Mouse (Mus musculus) bone marrow macrophage, adult 2 months (primary cell): ENCODE measurements around the gene Traf7. TPM values are rescaled to one million over a fixed set of nuclear protein-coding genes. Genes with fewer than 3 reads are reported as not detected.

ENCODE experiments used
- H3K27ac ChIP-seq: 2 replicates; pipeline ENCODE4 v1.5.1; 2012; ENCODE audit warnings: low read depth, low read length; ENCODE audit not compliant: insufficient read depth
- H3K4me1 ChIP-seq: 2 replicates; pipeline ENCODE4 v1.6.1; 2012; ENCODE audit warnings: low read length; ENCODE audit not compliant: control insufficient read depth, insufficient read depth
- H3K4me3 ChIP-seq: 2 replicates; pipeline ENCODE4 v1.5.1; 2012; ENCODE audit warnings: mild to moderate bottlenecking, low read length, moderate library complexity; ENCODE audit not compliant: insufficient read depth
- CTCF ChIP-seq: IDR thresholded peaks from 2 replicates; pipeline ENCODE4 v1.5.1; 2012; ENCODE audit warnings: low read depth, mild to moderate bottlenecking, low read length, moderate library complexity
- POLR2A ChIP-seq: IDR thresholded peaks from 2 replicates; pipeline ENCODE4 v1.6.1; 2012; ENCODE audit warnings: mild to moderate bottlenecking, low read depth, low read length, borderline replicate concordance
- polyA plus RNA-seq: library from polyadenylated mRNA; stranded (reverse); fragments of >200 nt; gene quantifications from 2 replicates; pipeline ENCODE4 v1.2.4, GENCODE M21; 2012; ENCODE audit not compliant: missing spikeins, insufficient read depth, insufficient read length

Traf7 gene
- polyA plus RNA-seq, 1 experiment: 102 TPM

DNA sequence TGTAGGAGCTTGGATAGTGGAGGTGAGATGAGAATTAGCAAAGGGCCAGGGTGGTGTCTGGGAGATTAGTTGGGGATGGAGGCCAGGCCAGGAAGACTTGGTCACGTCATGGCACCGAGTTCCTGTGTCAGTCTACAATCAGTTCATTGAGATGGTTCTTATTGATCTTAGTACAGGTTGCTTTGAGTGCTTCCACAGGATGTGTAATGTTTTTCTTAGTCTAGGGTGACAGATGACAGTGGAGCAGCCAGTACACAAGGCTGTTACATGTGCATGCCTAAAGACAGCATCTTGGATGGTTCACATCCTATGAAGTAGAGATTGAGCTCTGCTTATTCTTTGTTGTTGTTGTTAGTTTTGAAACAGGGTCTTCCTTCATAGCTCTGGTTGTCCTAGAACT, 33.9 kb upstream of the Traf7 start:
- H3K4me1 ChIP-seq: peaks cover 34% of the 10 kb centered on the region
- TF ChIP-seq POLR2A (no peak), CTCF (no peak)
- no peak overlapping the region for H3K4me3 ChIP-seq
- H3K27ac ChIP-seq: no peak overlapping the region

DNA sequence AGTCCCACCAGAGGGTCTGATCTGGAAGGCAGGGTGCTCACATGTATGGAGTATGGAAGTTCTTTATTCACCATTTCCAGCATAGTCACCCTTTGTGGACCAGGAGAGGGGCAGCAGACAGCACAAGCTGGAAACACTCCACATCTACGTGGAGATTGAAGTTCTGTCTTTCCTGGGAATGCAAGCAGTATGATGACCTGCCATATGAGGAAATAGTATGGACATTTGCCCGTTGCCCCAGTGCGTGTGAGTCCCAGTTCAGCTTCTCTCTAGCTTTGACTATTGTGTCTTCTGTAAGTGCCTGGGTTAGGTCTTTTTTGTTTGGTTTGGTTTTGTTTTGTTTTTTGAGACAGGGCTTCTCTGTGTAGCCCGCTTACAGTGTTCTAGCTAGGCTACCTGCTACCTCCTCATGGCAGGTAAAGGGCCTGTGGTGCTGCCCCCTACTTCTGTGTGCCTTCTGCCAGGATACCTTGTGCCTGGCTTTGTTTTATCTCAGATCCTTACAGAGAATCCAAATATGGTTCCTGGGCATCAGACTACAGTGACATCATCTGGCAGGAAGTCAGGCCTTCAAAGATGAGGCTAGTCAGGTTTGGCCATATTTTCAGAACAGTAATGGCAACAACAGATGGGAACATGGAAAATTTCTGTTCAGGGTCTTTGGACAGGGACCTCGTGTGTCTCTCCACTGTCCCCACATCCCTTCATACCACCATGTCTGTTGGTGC, 32.7 kb upstream of the Traf7 start:
- Histone ChIP-seq H3K27ac (no peak overlapping the region), H3K4me3 (no peak overlapping the region), H3K4me1 (peaks cover 42% of the 10 kb centered on the region)
- TF ChIP-seq POLR2A (no peak), CTCF (no peak)

DNA sequence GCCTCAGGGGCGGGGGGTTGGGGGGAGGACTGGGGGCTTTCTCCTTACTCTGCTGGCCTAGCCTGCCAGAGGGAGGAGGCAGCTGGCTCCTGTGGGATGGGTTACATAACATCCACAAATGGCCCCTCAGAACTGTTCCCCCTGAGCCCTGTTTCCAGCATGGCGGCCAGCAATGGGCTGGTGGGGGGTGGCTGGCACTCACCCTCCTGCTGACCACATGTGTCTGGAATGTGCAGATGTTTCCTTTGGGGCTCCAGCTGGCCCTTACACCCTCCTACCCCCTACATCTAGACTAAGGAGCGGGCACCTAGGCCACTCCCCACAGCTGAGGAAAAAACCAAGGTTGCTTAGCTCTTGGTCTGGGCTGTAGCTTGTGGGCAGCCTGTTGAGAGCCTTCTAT, 31.4 kb upstream of the Traf7 start:
- no peak overlapping the region for H3K27ac ChIP-seq
- H3K4me3 ChIP-seq: no peak overlapping the region
- TF ChIP-seq CTCF (no peak), POLR2A (no peak)
- peaks cover 42% of the 10 kb centered on the region for H3K4me1 ChIP-seq

DNA sequence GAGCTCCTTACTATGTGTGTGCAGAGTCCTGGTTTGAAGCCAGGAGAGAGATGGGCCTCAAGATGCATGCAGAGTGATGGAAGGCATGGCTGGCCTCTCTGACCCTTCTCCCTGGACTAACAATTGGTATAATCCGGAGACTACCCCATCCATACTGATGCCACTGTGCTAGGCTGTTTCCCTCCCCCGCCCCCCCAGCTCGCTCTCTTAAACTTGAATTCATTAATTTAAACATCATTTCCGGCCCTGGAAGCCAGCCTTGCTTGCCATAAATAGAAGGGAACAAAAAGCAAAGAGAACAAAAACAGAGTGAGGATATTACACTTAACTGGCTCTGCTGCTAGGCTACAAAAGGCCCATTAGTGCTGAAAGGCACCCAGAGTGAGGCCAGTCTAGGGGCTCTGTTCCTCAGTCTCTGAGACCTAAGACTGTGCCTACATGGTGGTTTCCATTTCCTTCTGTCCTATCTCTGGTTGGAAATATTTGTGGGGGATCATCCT, 30.9 kb upstream of the Traf7 start:
- Histone ChIP-seq H3K4me1 (peaks cover 40% of the 10 kb centered on the region), H3K27ac (no peak overlapping the region), H3K4me3 (no peak overlapping the region)
- no peak for TF ChIP-seq CTCF
- no peak for TF ChIP-seq POLR2A

DNA sequence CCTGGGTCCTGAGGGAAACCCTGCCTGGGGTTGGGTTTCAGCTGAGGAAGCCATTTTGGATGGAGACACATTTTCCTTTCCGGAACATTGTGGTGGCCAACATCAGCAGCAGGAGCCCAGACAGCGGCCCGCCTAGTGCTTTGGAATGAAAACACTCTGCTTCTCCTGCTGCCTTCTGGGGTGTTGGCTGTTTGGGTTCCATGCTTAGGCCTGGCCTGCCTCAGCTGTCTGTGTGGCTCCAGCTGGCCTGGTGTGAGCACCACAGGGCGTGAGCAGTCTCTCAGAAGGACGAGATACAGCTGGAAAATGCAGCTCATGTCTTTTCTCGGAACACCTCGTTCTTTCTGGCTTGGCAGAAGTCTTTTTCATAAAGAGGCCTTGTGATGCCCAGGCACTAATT, 29.4 kb upstream of the Traf7 start:
- Histone ChIP-seq H3K27ac (no peak overlapping the region), H3K4me3 (no peak overlapping the region), H3K4me1 (peaks cover 35% of the 10 kb centered on the region)
- no peak for TF ChIP-seq POLR2A
- no peak for TF ChIP-seq CTCF

DNA sequence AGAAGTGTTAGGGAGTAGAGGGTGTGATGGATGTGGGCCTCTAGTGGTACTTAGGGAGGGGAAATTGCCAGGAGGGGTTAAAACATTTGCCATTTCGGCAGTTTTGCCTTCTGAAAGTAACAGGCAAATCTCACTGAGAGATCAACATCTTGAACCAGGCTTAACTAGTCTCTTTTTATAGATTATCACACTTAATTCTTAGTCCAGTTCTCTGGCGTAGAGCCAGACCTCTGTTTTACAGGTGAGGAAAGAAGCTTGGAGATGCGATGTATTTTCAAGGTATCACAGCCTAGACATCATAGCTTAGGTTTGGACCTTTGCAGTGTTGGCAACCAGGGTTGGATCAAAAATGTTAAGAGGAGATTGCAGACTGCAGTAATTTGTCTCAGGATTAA, 23.3 kb upstream of the Traf7 start:
- Histone ChIP-seq H3K4me3 (peak overlapping the region; percentile 84), H3K4me1 (peaks cover 15% of the 10 kb centered on the region), H3K27ac (no peak overlapping the region)
- TF ChIP-seq POLR2A (no peak), CTCF (no peak)

DNA sequence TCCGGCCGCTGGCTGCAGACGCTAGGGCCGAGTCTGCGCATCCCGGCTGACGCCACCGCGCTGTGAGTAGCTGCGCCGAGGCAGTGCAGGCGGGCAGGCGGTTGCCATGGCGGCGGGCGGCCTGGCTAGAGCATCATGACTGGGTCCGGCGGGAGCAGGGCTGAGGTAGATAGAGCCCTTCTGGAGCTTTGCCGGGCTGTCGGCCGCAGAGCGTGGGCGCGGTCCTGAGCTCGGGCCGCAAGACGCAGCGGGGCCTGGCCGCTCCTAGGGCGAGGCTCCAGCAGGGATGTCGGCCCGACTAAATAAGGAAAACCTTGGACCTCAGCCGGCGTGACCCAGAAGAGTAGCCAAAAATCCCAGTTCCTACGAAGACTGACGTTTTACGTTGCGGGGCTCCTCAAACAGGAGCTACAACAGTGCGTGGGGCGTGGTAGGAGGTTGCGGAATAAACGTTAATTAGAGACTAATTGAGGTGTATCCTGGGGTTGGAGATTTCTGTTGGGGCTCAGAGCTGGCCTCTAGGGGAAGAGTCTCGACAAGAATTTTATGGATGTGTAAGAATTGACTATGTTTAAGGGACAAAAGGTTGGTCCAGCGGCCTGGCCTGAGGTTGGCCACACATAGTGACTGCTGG, 22.8 kb upstream of the Traf7 start:
- TF ChIP-seq CTCF (no peak), POLR2A (no peak)
- Histone ChIP-seq H3K4me3 (peak overlapping the region; percentile 84), H3K27ac (peak overlapping the region; percentile 58), H3K4me1 (peaks cover 12% of the 10 kb centered on the region)

DNA sequence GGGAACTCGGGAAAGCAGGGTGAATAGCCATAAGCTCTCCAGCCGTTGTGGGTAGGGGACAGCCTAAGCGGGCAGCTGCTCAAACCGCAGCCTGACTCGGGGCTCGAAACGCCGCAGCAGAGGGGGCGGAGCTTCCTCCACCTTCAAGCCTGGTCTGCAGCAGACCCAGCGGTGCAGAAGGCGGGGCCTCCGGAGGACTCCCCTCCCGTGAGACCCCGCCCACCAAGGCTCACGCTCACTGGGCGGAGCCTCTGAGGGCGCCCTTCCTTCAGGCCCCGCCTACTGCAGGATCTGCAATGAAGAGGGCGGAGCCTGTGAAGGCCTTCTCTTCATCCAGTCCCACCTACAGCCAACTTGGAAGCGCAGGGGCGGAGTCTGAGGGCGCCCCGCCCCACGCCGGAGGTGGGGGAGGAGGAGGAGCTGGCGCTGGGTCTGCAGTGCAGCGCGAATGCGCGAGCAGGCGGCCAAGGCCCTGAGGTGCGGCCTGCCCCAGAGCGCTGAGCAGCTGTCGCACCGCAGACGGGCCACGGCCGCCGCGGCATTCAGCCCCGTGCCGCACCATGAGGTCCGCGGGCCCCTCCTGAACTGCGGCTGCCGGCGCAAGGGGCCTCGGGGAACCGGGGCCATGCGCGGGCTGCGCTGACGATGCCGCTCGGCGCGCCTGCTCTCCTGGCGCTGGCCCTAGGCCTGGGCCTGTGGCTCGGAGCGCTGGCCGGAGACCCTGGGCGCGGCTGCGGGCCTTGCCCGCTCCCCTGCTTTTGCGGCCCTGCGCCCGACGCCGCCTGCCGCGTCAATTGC, 22.1 kb upstream of the Traf7 start, which contains the start of gene Pkd1:
Pkd1 (plus strand) TSS at position 217 of the 798 bp plus-strand sequence.
- TF ChIP-seq CTCF (no peak), POLR2A (peak; percentile 7; the same call in 1 of the 2 replicates)
- Histone ChIP-seq H3K4me1 (peaks cover 12% of the 10 kb centered on the region), H3K4me3 (peak within 1 kb of the TSS; percentile 84), H3K27ac (peak within 1 kb of the TSS; percentile 67)

DNA sequence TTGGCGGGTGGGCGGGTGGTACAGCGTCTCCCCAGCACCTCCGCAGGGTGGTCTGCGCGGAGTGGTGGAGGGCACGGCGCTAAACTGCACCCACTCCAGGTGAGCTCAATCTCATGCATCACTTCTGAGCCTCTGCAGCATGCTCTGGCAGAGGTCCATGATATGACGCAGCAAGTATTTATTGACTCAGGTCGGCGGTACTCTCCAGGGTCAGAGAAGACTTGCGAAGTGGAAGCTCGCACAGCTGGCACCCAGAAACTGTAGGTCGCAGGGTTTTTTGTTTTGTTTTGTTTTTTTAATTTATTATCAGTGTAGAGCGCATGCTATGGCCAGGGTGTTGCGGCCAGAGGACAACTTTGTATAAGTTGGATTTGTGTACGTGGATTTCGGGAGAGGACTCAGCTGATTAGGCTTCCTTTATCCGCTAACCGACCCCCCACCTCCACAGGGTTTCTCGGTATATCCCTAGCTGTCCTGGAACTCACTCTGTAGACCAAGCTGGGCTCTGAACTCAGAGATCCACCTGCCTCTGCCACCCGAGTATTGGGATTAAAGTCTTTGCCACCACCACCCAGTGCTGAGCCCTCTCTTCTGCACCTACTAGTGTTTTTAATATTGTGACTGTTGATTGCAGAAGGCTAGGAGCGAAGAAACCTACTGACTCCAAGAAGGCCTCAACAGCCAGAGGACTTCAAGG, 21.3 kb upstream of the Traf7 start:
- peak overlapping the region; percentile 59 for H3K4me3 ChIP-seq
- peak overlapping the region; percentile 67 for H3K27ac ChIP-seq
- peaks cover 12% of the 10 kb centered on the region for H3K4me1 ChIP-seq
- TF ChIP-seq POLR2A: no peak
- no peak for TF ChIP-seq CTCF
